Mouse (Mus musculus): ENCODE data around the gene Ago4. TPM values are rescaled to one million over a fixed set of nuclear protein-coding genes. Genes with fewer than 3 reads are reported as not detected.

Ago4 gene
- polyA plus RNA-seq, 1 experiment from 2014 or later = 1.6 TPM

DNA sequence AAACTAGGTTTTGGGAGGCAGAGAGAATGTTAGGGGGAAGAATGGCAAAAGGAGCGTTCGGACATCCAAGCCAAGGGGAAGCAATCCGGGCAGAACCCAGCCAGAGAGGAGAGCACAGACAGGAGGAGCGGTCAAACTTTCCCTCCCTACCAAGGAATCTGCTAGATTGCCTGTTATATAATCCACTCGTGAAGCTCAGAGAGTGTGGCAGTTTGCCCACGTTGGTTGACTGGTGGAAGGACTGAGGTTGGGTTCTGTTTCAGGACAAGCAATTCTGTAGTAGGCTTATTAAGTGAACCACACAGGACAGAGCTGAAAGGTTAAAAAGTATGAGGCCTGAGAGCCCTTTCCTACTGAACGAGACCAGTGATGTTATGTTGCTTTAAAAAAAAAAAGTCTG lies 86.1 kb downstream of the Ago4 start:
- no peak overlapping the region for H3K27ac ChIP-seq (replicated peaks)

DNA sequence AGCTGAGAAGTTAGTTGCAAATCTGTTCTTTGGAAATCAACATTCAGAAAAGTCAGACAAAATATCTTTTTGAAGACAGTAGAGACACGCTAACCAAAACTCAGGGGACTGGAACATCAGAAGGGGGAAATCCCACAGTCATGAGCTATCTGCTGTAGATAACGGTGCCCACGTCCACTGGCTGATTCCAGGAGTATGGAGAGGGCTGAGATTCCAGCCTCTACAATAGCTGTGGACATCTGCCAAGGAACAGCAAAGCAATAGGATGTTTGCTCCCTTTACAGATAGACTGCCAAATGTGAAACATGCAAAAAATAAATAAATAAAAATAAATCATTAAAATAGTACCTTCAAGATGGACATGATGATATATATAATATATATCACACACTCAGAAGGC lies 88.7 kb downstream of the Ago4 start:
- 87% methylated on average over 3 of the region's 3 CpGs for WGBS
- H3K4me3 ChIP-seq (ENCODE audit: low read depth, low read length) = no peak overlapping the region
- H3K27me3 ChIP-seq (ENCODE audit: control insufficient read depth, insufficient read depth, low read length) = no peaks in the 10 kb centered on the region
- H3K9me3 ChIP-seq (ENCODE audit: control insufficient read depth, low read length) = no peaks in the 10 kb centered on the region
- no peak for DNase-seq (ENCODE audit: low spot score)
- no peak overlapping the region for H3K9ac ChIP-seq (ENCODE audit: low read length)
- H3K4me2 ChIP-seq (replicated peaks; ENCODE audit: low read depth) = no peak overlapping the region
- H3K36me3 ChIP-seq (ENCODE audit: control insufficient read depth, insufficient read depth, low read length) = peaks cover 18% of the 10 kb centered on the region
- H3K27ac ChIP-seq (replicated peaks) = no peak overlapping the region
- no peaks in the 10 kb centered on the region for H3K4me1 ChIP-seq (replicated peaks; ENCODE audit: control insufficient read depth, insufficient read depth)
- no peak for ATAC-seq (ENCODE audit: low FRiP score, low TSS enrichment)
- TF ChIP-seq CTCF (IDR thresholded peaks at IDR 0.05; ENCODE audit: low read depth) (no peak), EP300 (optimal IDR thresholded peaks at IDR 0.05) (no peak)

More for the DNA sequence above, 86.1 kb downstream of the Ago4 start:
- no peak overlapping the region for H3K4me3 ChIP-seq (ENCODE audit: low read depth, low read length)
- H3K9ac ChIP-seq (ENCODE audit: low read length) = no peak overlapping the region
- no peaks in the 10 kb centered on the region for H3K9me3 ChIP-seq (ENCODE audit: control insufficient read depth, low read length)
- ATAC-seq (ENCODE audit: low FRiP score, low TSS enrichment) (no peak), DNase-seq (ENCODE audit: low spot score) (no peak)
- H3K27me3 ChIP-seq (ENCODE audit: control insufficient read depth, insufficient read depth, low read length) = no peaks in the 10 kb centered on the region
- peaks cover 12% of the 10 kb centered on the region for H3K36me3 ChIP-seq (ENCODE audit: control insufficient read depth, insufficient read depth, low read length)
- no peak overlapping the region for H3K4me2 ChIP-seq (replicated peaks; ENCODE audit: low read depth)
- WGBS = 86% methylated on average over 7 of the region's 7 CpGs
- TF ChIP-seq CTCF (IDR thresholded peaks at IDR 0.05; ENCODE audit: low read depth) (no peak), EP300 (optimal IDR thresholded peaks at IDR 0.05) (no peak)
- H3K4me1 ChIP-seq (replicated peaks; ENCODE audit: control insufficient read depth, insufficient read depth) = no peaks in the 10 kb centered on the region

Small RNA genes within 50 kb of the gene (microRNA-seq; reads per million reads assigned to microRNA genes)
- gene Mir7119 = not detected

Other genes with a start within 250 kb of the Ago4 start
- gene Col8a2, start 246.7 kb downstream of the Ago4 start, polyA plus RNA-seq (2015; fragmentation: Nextera tagmentation; extraction: Ambion mirVana) = 6.4 and 7.8 TPM in 2 replicates
- 33.8 and 35.7 TPM in 2 replicates for gene Adprhl2, start 211.8 kb downstream of the Ago4 start, polyA plus RNA-seq (2015; fragmentation: Nextera tagmentation; extraction: Ambion mirVana)
- gene Tekt2, start 207.8 kb downstream of the Ago4 start, polyA plus RNA-seq (2015; fragmentation: Nextera tagmentation; extraction: Ambion mirVana) = 3.6 and 3.9 TPM in 2 replicates
- 7.7 and 8.0 TPM in 2 replicates for gene Ago3, start 103.9 kb downstream of the Ago4 start, polyA plus RNA-seq (2015; fragmentation: Nextera tagmentation; extraction: Ambion mirVana)
- gene Ago1, start 64.9 kb downstream of the Ago4 start, polyA plus RNA-seq (2015; fragmentation: Nextera tagmentation; extraction: Ambion mirVana) = 2.5 and 2.8 TPM in 2 replicates
- gene Clspn, start 23.5 kb upstream of the Ago4 start, polyA plus RNA-seq (2015; fragmentation: Nextera tagmentation; extraction: Ambion mirVana) = 5.9 and 8.9 TPM in 2 replicates
- gene 5730409E04Rik, start 76.3 kb upstream of the Ago4 start, polyA plus RNA-seq (2015; fragmentation: Nextera tagmentation; extraction: Ambion mirVana) = 1.5 and 1.9 TPM in 2 replicates
- 366 and 389 TPM in 2 replicates for gene Psmb2, start 144.2 kb upstream of the Ago4 start, polyA plus RNA-seq (2015; fragmentation: Nextera tagmentation; extraction: Ambion mirVana)
- gene Tfap2e, start 202.8 kb upstream of the Ago4 start, polyA plus RNA-seq (2015; fragmentation: Nextera tagmentation; extraction: Ambion mirVana) = 0.80 and 1.0 TPM in 2 replicates
- 13.4 and 14.5 TPM in 2 replicates for gene Ncdn, start 220.0 kb upstream of the Ago4 start, polyA plus RNA-seq (2015; fragmentation: Nextera tagmentation; extraction: Ambion mirVana)
- gene AU040320, start 220.1 kb upstream of the Ago4 start, polyA plus RNA-seq (2015; fragmentation: Nextera tagmentation; extraction: Ambion mirVana) = 18.2 and 20.2 TPM in 2 replicates

All from stomach, postnatal 0 days (tissue).